Mouse (Mus musculus) c-Kit-negative CD71-positive TER-119-positive erythroid progenitor cells, embryonic 14.5 days (primary cell): ENCODE measurements around the gene B3galt4.
"Not testable (repeated sequence)": the region's sequence is repeated elsewhere in the genome, so short reads cannot be mapped to it uniquely, and the experiment has no call there.

Source experiments
- DNase-seq: peaks from one replicate; pipeline ENCODE4 v3.0.0-alpha.2; 2013; ENCODE audit warnings: low read depth, low spot score

B3galt4 gene

DNA sequence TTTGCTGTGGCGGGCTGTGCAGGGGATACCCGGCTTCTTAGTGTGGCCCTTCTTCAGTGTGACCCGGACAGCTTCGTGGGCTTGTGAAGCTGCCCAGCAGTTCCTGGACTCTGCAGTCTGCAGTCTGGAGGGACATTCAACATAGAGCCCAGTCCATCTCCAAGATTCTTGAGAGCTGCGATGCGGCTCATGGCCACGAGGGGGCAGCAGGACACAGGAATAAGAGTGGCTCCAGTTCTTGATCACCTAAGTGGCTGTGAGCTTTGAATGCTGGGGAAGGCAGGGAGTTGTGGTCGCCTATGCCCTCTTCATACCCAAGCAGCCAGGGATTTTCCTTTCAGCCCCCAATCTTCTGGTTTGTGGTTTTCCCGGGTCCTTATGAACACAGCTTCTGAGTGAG lies 17.2 kb upstream of the B3galt4 start:
- DNase-seq, result peak; percentile 53

DNA sequence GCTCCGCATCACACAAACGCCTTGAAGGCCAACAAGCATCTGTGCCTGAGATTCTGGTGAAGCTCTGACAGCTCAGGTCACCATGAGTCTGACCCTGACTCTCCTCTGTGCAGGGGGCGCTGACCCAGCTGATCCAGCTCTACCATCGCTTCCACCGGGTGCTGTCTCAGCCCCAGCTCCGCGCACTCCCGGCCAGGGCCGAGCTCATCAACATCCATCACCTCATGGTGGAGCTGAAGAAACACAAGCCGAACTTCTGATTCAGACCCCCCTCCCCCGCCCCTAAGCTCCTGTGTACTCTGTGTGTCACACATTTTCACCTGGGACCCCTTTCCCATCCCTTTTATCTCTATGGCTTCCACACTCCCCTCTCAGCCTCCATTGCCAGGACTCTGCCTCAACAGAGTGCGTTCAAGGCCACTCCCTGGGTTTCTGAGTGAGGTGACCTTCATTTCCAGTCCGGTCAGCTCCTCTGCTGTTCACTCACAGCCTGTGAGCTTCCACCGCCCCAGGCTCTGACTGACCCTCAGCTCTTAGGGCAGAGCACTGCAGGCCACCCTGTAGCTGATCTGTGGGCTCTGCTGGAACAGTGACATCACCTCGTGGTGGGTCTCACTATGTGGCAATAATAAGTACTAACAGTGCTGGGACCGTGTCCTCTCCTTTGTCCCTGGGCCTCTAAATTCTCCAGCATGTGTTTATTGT lies 14.7 kb upstream of the B3galt4 start:
- DNase-seq, result no peak

DNA sequence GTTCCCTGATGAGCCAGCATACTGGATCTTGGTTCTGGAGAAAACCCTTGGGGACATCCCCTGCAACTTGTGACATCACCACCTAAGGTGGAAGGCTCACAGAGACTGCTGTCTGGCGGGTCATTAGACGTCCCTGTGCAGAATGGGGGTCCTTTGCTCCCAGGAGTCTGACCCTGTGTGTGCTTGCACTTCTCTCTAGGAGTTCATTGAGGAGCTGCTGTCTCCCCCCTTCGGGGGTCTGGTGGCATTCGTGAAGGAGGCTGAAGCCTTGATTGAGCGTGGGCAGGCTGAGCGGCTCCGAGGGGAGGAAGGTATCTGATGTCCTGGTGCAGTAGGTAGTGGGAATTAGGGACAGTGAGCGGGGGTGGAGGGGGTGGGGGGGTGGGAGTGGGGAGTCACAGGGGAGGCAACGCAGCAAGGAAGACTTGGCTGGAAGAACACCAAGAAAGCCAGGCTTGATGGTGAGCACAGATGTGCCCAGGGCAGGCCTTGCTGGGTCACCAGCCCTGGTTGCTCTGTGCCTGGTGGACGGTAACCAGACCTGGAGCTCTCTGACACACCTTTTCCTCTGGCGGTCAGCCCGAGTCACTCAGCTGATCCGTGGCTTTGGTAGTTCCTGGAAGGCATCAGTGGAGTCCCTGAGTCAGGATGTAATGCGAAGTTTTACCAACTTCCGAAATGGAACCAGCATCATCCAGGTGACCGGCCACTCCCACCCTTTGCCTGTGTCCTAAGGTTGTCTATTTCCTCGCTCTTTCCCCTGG lies 14.0 kb upstream of the B3galt4 start:
- no peak for DNase-seq

GRCm38 (mm10) chr17:33962876-33963275 lies 11.6 kb upstream of the B3galt4 start:
- no peak for DNase-seq

DNA sequence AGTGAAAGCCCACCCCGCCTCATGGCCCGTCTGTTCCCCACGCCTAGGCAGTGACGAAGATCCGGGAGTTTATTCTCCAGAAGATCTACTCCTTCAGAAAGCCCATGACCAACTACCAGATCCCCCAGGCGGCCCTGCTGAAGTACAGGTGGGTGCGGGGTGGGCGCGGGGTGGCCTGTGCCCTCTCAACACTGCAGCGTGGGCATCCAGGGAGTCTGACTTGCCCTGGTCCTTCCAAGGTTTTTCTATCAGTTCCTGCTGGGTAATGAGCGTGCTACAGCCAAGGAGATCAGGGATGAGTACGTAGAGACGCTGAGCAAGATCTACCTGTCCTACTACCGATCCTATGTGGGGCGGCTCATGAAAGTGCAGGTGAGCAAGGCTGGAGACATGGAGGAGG lies 8.7 kb upstream of the B3galt4 start:
- DNase-seq, result no peak

DNA sequence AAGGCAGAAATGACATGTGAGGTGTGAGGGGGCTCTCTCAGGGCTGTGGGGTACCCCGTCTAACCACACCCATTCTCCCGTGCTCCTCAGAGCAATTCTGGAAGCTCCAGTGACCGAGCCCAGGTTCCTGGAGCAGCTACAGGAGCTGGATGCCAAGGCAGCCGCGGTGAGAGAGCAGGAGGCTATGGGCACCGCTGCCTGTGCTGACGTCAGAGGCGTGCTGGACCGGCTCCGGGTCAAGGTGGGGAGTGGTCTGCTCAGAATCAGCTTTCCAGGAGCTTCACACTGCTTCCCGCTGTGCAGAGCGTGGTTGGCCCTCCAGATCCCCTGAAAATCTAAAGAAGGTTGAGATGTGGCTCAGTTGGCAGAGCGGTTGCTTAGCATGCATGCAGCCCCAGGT lies 7.8 kb upstream of the B3galt4 start:
- no peak for DNase-seq

- DNase-seq, result no peak
These were observed 7.2 kb upstream of the B3galt4 start for GRCm38 (mm10) chr17:33958451-33958850.

DNA sequence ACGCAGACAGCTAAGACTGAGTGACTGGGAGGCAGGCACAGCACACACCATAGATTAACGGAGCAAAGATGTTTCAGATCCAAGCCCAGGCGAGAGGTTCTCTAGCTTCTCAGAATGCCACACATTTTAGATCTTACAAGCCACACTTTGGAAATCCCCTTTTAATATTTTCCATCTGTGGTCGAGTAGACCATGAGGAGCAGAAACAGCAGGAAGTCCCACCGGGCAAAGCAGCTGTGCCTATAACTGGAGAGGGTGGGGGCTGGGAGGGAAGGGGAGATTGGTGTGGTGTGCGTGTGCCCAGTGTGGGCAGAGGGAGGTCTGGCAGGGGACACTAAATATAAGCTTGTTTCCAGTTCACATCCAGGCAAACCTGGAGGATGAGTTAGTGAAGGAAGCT lies 6.2 kb upstream of the B3galt4 start:
- DNase-seq, result no peak

DNA sequence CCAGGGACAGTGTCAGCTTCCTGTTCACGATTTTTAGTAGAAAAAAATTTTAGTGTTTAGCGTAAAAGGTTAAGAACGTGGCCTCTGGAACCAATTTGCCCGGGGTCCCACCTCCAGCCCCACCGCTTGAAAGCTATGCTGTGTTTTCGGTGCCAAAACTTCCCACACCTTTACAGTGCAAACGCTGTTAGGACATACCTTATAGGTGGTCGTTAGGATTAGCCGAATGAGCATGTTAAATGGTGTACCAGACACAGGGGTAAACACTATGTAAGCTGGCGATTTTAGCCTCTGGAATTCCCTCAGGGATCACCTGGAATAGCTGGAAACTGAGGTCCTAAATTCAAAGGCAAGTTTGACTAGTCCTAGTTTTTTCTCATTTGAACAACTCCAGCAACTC lies 5.0 kb upstream of the B3galt4 start:
- DNase-seq, result no peak

GRCm38 (mm10) chr17:33955555-33956214 lies 4.4 kb upstream of the B3galt4 start, which contains the start of the genes Vps52 and Rps18:
Gene Vps52, plus strand, starts transcription at chr17:33955812.
Gene Rps18, minus strand, starts transcription at chr17:33956001.
- peak; percentile 97 for DNase-seq

GRCm38 (mm10) chr17:33954646-33955554 lies 3.6 kb upstream of the B3galt4 start:
- DNase-seq, result no peak

DNA sequence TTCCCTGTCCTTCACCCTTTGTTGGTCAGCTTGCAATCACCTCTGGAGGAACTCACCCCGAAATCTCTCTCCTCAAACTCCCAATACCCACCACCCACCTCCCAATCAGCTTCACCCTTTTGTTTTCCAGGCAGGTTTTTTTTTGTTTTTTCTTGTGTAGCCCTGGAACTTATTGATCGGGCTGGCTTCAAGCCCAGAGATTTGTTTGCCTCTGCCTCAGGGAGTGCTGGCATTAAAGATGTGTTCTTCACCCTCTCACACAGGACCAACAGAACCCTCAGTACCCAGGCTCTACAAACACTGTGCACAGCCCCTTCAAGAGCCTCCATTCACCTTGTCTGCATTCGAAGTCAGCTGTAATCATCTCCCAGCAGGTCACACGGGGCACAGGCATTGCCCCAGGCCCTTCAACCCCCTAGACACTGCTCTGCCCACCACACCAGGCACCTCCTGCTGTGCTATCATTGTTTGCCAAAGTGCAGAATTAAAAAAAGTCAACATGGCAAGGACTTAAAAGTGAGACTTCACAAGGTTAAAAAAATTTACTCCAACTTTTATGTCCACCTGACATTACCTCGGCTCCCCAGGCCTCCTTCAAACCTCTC lies 2.8 kb upstream of the B3galt4 start:
- no peak for DNase-seq

- DNase-seq, result no peak
These were observed 2.0 kb upstream of the B3galt4 start for GRCm38 (mm10) chr17:33953310-33953709.

- no peak for DNase-seq
These were observed 1.6 kb upstream of the B3galt4 start for GRCm38 (mm10) chr17:33952879-33953278.

- not testable (repeated sequence) for DNase-seq
These were observed 727 bp upstream of the B3galt4 start for GRCm38 (mm10) chr17:33952015-33952414.

- DNase-seq, result no peak
These were observed 1.1 kb downstream of the B3galt4 start for GRCm38 (mm10) chr17:33950131-33950625.

GRCm38 (mm10) chr17:33948905-33949537 lies 2.3 kb downstream of the B3galt4 start:
- DNase-seq, result no peak

- DNase-seq, result no peak
These were observed 3.0 kb downstream of the B3galt4 start for GRCm38 (mm10) chr17:33948090-33948904.

- no peak for DNase-seq
These were observed 3.7 kb downstream of the B3galt4 start for GRCm38 (mm10) chr17:33947430-33948089.
